Mouse (Mus musculus) left cerebral cortex, postnatal 10 days (tissue): ENCODE data around the gene Gpx6. TPM values are rescaled to one million over a fixed set of nuclear protein-coding genes. Genes with fewer than 3 reads are reported as not detected.
A peak's percentile ranks its signal among the peaks of the same experiment; 100 is the strongest.

Source experiments
- DNase-seq, 2 experiments: peaks; one replicate each; pipeline ENCODE4 v3.0.0; 2021 to 2022; ENCODE audit warnings: low spot score in 2 of 2, mixed read lengths in 1 of 2; ENCODE audit errors: extremely low spot score in 1 of 2
- intact Hi-C: fragments of 180-260 bp; cut with DNase I; formaldehyde crosslinking; loops from one replicate; pipeline ENCODE4 v1.15.1; 2025
- total RNA-seq, 2 experiments: library from RNA; stranded (reverse); gene quantifications; 2 replicates each; pipeline ENCODE4 v1.2.3; 2021

The Gpx6 gene
- total RNA-seq, 2 experiments from 2014 or later = not detected

DNA sequence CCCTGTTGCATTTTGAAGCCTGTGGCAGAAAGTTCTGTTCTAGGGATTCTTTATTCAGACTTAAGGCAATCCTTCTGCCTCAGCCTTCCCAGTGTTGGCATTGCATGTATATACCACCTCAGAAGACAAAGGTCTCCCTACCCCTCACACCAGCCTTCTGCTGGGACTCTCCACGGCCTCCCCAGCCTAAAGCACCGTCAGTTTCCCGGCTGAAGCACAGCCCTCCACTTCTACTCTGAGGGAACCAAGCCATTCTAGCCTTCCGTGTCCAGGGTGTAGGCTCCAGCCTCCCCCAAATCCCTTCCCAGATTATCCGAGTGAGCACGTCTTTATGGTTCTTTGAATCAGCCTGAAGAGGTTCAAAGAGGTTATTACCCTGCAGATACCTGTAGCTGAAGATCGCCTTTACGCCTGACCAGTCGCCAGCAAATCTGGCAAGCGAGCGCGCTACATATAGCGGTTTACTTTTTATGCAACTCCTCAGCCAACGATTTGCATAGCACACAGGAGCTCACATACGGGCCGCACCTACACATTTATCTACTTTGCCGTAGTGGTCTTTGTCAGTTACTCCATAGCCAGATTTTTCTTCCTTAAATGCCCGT is 10.1 kb downstream of the Gpx6 start:
- intact Hi-C loops = loop anchor here (5.0 to 10.0 kb wide), 2 partner anchors 45 to 1027 kb away; no protein-coding TSS in a partner anchor
- DNase-seq = peak in 1 of 2 experiments; percentile 9

DNA sequence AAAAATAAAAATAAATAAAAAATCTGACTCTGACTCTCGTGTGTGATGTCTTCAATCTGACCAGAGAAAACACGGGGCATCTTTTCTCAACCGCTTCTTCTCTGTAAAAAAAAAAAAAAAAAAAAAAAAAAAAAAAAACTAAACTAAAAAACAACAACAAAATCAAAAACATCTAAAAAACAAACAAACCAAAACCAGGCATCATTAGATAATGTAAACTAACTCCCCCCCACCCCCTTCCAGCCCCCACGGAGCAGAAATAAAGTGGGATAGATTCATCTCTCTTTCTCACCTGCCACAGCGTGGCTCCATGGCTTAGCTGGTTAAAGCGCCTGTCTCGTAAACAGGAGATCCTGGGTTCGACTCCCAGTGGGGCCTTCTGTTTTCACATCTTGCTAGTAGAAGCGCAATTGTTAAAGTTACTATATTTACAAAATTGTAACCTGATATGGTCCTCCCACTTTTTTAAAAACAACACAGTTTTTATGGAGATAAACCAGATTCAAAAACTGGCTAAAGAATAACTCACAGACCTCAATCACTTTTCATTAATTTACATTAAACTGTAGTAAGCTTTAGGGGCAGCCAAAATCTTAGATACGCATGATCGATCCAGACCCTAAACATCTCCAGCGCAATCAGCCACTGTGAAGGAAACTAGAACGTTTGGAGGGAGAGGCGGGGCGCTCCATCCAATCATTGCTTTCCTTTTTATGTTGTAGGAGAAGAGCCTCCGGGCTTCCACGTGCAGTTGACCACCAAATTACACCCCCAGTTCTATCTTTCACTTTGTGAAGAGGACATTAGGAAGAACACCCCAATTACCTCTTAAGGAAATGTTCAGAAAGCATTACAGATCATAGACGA is 10.8 kb downstream of the Gpx6 start:
- intact Hi-C loops = loop anchor here (5.0 to 10.0 kb wide), 2 partner anchors 45 to 1028 kb away; no protein-coding TSS in a partner anchor
- peak; percentile 50 to 67 for DNase-seq

DNA sequence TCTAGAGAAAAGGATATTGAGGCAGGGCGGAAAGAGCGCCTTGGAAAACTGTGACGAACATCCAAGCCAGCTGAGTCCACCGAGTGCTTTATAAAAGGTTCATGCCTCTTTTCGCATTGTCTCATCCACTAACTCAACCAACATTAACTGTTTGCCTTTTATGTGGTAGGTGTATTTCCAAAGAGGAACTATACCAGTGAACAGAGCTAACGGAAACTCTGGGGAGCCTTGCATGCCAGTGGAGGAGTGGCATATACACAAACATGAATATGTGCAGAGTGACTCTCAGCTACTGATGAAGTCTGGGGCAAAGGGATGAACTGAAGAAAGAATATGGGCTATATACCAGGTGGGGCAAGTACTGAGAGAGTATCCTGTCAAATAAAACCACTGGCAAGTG is 11.5 kb downstream of the Gpx6 start:
- intact Hi-C loops = loop anchor here (5.0 to 10.0 kb wide), 2 partner anchors 46 to 1029 kb away; no protein-coding TSS in a partner anchor
- no peak for DNase-seq

DNA sequence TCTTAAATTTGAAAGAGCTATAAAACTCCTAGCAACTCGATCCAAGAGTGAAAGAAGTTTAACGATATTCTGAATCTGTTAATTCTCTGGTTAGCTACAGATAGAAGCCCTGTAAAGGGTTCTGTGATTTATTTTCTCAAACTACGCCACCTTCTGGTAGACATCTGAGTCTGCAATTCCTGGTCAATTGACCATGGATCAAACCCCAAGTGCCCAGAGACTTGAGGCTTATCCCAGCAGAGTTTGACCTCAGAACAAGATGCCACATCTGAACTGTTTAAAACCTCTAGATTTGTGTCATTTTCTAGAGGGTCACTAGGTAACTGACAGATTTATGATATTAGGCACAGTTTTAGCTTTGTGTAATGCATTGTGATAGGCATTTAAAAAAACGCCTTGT is 14.3 kb downstream of the Gpx6 start:
- intact Hi-C loops = loop anchor here (2.0 to 10.0 kb wide), 3 partner anchors 125 to 1031 kb away; no protein-coding TSS in a partner anchor
- DNase-seq = no peak

DNA sequence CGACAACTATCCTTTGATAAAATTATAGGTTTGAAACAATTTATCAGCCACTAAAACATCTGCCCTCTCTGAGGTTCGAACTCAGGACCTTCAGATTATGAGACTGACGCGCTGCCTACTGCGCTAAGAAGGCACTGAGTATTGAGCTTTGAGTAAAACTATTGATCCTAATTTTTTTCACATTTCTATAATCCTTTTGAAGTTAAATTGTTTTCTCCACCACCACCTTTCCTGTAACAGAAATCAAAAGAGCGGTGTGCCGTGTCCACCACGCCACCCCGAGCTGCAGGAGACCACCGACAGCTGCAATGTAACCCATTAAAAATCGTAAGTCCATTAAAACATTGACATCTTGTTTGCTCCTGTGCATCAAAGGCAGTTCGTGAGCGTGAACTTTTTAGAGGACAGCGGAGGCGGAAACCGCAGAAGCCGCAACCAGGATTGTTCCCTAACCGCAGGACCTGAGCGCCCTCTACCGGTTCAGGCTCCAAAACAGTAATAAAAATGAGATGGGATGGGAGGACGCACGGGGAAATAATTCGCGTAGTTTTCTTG is 14.8 kb downstream of the Gpx6 start:
- DNase-seq = peak; percentile 72 to 87
- intact Hi-C loops = loop anchor here (2.0 to 10.0 kb wide), 3 partner anchors 126 to 1032 kb away; no protein-coding TSS in a partner anchor

DNA sequence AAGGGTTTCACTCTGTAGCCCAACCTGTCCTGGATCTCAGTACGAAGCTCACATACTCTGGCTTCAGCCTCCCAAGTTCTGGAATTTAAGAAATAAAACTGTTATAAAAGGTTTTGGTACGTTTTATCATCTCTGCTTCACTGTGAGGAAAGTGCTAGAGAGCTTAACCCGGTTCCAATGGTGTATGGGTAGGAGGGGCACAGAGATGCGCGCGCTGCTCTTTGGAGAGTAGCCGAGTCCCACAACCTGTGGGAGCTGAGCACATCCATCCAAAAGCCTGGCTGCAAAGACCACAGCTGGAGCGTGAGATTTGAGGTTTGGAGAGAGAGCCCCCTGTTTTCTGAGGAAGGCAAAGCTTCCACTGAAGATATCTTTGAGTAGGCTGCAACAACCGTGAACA is 15.5 kb downstream of the Gpx6 start:
- peak; percentile 5 to 30 for DNase-seq
- intact Hi-C loops = loop anchor here (2.0 to 10.0 kb wide), 3 partner anchors 127 to 1033 kb away; no protein-coding TSS in a partner anchor

DNA sequence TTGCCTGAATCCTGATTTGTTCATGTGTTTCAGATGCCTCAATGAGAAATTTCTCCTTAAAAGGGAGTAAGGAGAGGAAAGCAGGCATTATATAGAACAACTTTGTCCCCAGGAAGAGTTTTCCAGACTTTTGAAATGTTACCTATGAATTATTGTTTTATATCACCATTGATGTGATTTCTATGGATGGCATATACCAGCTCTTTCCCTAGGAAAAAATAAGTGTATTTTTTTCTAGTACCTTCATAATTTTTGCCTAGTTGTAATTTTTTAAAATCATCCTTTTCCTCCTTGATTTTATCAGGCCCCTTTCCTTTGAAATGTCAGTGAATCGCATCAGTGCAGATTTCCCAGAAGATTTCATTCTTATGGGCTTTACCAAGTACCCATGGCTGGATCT is 34.7 kb downstream of the Gpx6 start, which contains the start of gene Olfr1367:
Olfr1367 (plus strand) TSS at position 301 of the 400 bp plus-strand sequence.
- intact Hi-C loops = no loop called here

DNA sequence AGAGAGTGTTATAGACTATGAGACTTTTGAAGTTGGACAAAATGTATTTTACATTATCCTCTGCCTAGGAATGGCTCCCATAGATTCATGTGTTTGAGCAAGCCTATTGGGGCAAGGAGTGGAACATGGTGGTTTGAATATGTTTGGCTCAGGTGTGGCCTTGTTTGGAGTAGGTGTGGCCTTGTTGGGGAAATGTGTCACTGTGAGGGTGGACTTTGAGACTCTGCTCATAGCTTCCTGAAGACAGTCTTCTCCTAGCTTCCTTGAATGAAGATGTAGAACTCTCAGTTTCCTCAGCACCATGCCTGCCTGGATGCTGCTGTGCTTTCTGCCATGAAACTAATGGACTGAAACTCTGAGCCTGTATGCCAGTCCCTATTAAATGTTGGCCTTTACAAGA is 38.7 kb downstream of the Gpx6 start:
- intact Hi-C loops = no loop called here

More for the DNA sequence above, 34.7 kb downstream of the Gpx6 start, which contains the start of gene Olfr1367:
- DNase-seq = no peak

DNA sequence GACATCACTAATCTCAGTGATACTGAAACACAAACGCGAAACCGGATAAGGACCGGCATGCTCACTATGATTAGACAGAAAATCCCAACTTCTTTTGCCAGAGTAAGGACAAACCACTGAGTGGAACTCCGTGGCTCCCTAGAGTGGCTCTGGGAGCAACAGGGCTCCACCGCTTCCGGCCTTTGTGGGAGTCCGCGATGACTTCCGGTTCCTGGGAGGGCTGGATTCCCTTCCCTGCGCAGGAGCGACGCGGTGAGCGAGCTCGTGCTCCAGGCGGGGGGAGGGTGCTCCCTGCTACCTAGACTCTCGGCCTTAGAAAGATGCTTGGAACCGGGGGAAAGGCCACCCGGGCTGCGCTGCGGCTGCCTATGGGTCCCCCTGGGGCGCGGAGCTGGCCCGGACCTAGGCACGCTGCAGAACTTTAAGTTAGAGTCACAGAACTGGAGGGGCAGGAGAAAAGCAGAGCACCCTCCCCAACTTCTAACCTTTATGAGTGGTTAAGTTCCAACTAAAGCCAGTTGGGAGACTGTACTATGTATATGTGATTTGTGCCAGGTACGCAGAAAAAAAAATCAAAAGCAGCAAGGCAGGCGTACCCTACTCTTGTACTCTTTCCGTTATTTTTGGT is 50.8 kb downstream of the Gpx6 start, which contains the start of gene Zscan12:
Zscan12 (plus strand) TSS at position 200 of the 628 bp plus-strand sequence.
- intact Hi-C loops = loop anchor here (5.0 kb wide), 1 partner anchor 40 kb away; the partner anchor contains the start of gene Zkscan3
- DNase-seq = peak; percentile 85 to 93

More for the DNA sequence above, 38.7 kb downstream of the Gpx6 start:
- DNase-seq = no peak

DNA sequence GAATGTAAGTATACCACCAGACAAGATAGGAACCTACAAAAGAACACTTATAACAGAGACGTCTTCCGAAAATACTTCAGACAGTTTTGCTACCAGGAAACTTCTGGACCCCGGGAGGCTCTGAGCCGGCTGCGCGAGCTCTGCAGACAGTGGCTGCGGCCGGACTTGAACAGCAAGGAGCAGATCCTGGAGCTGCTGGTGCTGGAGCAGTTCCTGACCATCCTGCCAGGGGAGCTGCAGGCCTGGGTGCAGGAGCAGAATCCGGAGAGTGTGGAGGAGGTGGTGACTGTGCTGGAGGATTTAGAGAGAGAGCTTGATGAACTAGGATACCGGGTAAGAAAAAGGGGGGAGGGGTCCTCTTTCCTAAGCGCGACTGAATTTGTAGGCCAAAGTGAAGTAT is 51.8 kb downstream of the Gpx6 start:
- intact Hi-C loops = loop anchor here (5.0 kb wide), 1 partner anchor 39 kb away; the partner anchor contains the start of gene Zkscan3

DNA sequence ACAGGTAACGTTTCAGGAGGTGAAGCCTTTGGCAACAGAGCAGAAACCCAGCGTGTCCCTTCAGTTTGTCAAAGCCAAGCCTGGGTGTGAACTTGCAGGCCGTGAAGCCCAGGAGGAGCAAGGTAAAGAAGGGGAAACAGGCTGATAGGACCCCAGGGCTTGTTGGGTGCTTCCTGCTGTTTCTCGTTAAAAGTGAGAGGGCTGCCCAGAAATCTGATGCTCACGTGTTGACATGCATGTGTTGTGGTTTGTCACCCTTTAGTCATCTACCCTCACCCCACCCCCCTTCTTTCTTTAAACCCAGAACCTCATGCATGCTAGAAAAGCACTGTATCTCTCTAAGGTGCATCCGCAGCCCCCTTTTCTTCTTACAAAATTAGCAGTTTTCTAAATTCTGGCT is 54.7 kb downstream of the Gpx6 start:
- no peak for DNase-seq
- intact Hi-C loops = no loop called here

More for the DNA sequence above, 51.8 kb downstream of the Gpx6 start:
- peak in 1 of 2 experiments; percentile 25 for DNase-seq

Other genes with a start within 250 kb of the Gpx6 start
- not detected for gene Olfr1370, start 237.2 kb upstream of the Gpx6 start, total RNA-seq
- gene Olfr1369-ps1, start 200.6 kb upstream of the Gpx6 start, total RNA-seq = not detected
- not detected for gene Olfr263, start 182.5 kb upstream of the Gpx6 start, total RNA-seq
- gene Olfr1368, start 166.3 kb upstream of the Gpx6 start, total RNA-seq = not detected
- gene Trim27, start 132.7 kb upstream of the Gpx6 start, total RNA-seq = 10 to 100 TPM; 43.1 to 45.0 TPM
- not detected for gene Gpx5, start 19.4 kb upstream of the Gpx6 start, total RNA-seq
- gene Olfr1367, start 34.8 kb downstream of the Gpx6 start, total RNA-seq = not detected
- 1 to 10 TPM; 8.0 to 8.5 TPM for gene Zscan12, start 50.7 kb downstream of the Gpx6 start, total RNA-seq
- gene Zkscan3, start 90.6 kb downstream of the Gpx6 start, total RNA-seq = 10 to 100 TPM; 36.7 to 40.7 TPM
- 1 to 10 TPM; 1.5 to 2.1 TPM for gene Pgbd1, start 128.9 kb downstream of the Gpx6 start, total RNA-seq
- 10 to 100 TPM; 27.6 to 30.0 TPM for gene Zscan26, start 141.6 kb downstream of the Gpx6 start, total RNA-seq
- 1 to 10 TPM in 1 of 2 experiments, under 1 TPM in 1; 0.77 to 1.0 TPM for gene Nkapl, start 156.4 kb downstream of the Gpx6 start, total RNA-seq
- gene Zkscan4, start 166.8 kb downstream of the Gpx6 start, total RNA-seq = 1 to 10 TPM; 7.4 TPM
- not detected for gene Gm10065, start 167.3 kb downstream of the Gpx6 start, total RNA-seq
- gene AK157302, start 183.1 kb downstream of the Gpx6 start, total RNA-seq = 10 to 100 TPM; 16.5 to 17.2 TPM
- 10 to 100 TPM; 56.4 to 59.3 TPM for gene Gm11273, start 189.3 kb downstream of the Gpx6 start, total RNA-seq
- gene Zkscan8, start 219.0 kb downstream of the Gpx6 start, total RNA-seq = 10 to 100 TPM; 10.6 to 13.6 TPM
- gene Olfr1366, start 230.7 kb downstream of the Gpx6 start, total RNA-seq = not detected
- not detected for gene Olfr1535, start 247.8 kb downstream of the Gpx6 start, total RNA-seq